Mouse (Mus musculus): ENCODE results near the gene Ergic1.
A peak's percentile ranks its signal among the peaks of the same experiment; 100 is the strongest.

Ergic1 gene

DNA sequence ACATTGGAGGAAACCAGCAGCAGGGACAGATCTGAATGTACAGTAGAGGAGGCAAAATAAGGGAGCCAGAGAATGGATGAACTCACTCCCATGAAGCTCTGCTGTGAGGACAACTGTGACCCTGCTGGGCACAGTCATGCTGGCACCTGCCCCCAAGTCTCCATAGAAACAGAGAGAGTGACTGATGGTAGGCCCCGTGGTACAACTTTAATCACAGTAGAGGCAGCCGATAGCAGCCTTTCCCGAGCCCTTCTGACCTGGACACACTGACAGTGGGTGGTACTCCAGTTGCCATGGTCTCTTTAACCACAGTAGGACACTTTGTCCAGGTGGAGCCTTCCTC lies 98.3 kb downstream of the Ergic1 start:
- DNase-seq (ENCODE audit: low spot score in 2 of 2) = no peak

DNA sequence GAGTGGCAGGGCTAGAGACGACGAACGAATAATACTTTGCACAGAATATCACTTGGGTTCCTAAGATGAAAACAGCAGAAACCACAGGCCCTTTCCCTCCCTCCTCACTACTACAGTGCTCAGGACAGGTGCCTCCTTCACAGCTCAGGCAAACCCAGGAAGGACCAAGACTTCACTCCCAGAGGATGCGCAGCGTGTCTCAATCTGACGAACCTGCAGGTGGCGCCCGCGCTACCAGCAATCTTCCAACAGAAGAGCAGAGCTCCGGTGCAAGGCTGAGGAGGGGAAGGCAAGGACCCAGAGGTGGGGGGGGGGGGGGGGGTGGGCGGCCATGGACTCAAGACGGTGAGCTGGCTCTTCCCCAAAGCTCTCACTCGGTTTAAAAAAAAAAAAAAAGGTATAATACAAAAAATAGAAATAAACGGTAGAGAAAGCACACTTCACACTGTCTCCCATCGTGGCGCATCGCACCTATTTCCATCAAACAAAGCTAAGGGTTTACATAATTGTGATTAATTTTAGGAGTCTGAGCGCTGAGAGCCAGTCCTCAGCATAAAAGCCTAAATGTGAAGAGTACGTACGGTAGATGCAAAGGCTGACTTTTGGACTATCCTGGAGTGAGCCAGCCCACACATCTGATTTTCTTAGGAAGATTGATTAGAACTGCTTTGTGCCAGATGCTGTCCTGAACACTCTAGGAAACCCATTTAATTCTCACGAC lies 99.1 kb downstream of the Ergic1 start:
- peak; percentile 55 to 83 for DNase-seq (ENCODE audit: low spot score in 2 of 2)

DNA sequence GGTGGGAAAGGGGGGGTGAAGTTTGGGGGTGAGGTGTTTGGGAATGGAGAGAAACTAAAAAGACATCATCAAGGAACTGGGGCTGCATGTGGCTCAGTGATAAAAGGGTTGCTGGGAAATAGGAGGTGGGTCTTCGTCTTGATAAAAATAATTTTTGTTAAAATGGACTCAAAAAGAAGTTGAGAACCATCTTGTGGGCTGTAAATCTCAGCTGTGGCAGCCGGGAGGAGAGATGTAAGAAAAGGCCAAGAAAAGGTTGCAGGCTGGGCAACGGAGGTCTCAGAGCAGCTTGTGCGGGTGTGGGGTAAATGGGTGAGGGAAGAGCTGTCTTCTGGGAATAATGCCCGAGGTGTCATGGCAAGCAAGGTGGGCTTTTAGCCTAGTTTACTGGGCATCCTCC lies 100.9 kb downstream of the Ergic1 start:
- DNase-seq (ENCODE audit: low spot score in 2 of 2) = no peak

DNA sequence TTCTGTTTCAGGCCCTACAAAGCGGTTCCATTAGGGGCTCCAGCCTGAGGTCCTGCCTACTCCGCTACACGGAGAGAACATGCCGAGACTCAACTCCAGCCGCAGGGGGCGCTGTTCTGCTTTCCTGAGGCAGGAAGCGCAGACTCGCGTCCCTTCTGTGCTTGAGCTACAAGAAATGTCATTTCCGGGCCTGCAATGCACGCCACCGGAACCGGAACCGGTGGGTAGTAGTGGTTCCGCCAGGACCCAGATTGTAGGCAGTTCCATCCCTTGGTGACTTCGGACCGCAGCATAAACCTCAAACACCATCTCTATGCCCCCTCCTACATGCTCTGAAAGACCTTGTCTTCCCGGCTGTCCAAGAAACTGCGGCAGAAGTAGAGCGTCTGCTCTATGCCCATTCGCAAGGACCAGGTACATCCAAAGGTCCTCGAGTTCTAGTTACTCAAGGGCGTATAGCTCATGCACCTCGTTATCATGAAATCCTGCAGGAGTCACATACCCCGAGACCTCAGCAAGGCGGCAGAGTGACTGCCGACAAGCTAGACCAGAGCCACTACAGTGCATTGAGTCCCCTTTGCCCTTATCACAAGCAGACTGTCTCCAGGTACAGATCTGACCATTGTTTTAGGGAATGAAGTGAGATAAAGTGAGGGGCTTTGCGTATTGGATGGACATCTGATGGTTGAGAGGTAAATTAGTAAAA lies 101.8 kb downstream of the Ergic1 start, which contains the start of gene Atp6v0e:
TSS of gene Atp6v0e (plus strand) at position 254 of the 706 bp plus-strand sequence.
- DNase-seq (ENCODE audit: low spot score in 2 of 2) = peak; percentile 90 to 95

DNA sequence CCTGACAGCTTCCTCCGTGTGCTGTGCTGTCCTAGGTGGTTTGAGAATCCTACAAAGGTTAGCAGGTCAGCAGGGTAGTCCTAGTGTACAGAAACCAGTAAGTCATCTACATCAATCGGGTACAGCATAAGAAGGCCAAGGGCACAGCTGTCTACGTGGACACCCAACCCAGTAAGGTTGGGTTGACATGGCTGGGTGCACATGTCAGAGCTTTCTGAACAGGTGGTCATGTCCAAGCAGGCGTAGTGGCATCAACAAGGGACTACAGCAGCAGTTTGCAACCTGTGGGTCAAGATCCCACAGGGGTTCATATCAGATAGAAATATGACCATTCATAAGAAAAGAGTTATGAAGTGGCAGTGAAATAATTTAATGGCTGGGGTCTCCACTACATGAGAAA lies 104.3 kb downstream of the Ergic1 start:
- no peak for DNase-seq (ENCODE audit: low spot score in 2 of 2)

DNA sequence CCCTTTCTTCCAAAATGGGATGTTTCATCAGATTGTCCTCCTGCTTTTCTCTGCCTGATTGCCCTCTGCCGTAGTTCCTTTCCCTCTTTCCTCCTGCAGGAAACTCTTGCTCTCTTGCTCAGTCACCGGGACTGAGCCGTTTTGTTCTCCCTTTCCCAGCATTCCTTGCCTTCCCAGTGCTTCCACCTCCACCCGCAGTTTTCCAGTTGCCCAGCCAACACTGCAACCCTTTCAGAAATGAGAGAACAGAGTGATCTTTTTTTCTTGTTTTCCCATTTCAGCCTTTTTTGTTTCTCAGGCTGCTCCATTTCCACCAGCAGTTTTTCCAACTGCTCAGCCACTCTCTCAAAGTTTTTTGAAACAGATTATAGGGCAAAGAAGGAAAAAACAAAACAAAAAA lies 110.0 kb downstream of the Ergic1 start:
- no peak for DNase-seq (ENCODE audit: low spot score in 2 of 2)

DNA sequence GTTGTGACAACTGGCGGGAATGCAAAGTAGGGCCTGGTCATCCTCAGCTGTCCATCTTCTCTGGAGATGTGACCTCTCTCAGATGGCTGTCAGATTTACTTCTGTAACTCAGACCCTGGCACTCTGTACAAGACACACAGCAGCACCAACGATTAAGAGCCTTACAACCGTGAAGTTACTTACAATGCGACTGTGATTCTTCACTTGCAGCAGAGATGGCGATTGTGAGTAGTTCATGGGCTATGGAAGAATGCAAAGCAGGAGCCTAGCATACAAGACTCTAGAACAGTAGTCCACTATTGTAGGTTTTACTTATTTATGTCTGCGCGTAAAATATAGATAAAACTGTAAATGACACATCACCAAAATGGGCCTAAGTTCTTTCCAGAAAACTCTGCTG lies 114.6 kb downstream of the Ergic1 start:
- no peak for DNase-seq (ENCODE audit: low spot score in 2 of 2)

DNA sequence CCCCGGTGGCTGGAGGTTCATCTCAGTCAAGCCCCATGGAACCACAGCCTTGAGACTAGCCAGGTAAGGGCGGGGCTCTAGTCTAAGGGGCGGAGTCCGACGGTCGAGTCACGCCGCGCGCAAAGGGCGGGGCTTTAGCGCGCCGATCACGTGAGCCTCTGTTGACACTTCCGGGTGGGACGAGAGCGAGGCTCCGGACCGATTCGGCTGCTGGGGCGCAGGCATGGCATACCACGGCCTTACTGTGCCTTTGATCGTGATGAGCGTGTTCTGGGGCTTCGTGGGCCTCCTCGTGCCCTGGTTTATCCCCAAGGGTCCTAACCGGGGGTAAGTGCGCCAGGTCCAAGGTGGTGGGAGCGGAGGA lies 114.9 kb downstream of the Ergic1 start:
- peak; percentile 88 to 90 for DNase-seq (ENCODE audit: low spot score in 2 of 2)

DNA sequence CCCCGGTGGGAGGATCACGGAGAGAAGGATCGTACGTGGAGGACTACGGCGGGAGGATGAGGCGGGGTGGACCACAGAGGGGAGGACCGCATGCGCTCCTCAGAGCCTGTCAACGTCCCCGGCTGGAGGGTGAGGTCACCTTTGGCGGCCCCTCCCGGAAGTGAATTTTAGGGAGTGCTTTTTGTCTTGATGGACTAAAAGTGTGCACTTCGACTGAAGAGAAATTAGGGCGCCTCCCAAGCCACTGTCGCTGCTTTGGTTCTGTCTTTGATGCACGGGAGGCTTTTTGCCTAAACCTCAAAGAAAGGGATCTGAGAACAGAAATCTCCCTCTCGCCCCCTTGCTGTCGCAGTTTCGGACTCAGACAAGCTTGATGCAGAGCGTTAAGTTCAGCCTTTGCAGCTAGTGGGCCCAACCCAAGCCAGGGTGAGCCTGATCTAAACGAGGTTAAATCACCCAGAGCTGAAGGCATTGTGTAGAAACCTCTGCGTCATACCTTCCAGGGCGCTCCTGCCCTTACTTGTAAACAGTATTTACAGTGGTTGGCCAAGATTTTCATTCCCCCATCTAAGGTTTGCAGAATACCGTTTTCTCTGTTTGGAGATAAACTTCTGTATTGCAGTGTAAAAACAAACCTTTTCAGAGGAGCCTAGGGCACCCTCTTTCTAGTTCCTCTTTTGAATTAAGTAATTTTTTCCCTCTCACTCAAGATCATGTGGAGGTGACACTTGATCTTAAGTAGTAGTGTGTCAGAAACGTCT lies 115.5 kb downstream of the Ergic1 start:
- DNase-seq (ENCODE audit: low spot score in 2 of 2) = peak; percentile 67 to 80

DNA sequence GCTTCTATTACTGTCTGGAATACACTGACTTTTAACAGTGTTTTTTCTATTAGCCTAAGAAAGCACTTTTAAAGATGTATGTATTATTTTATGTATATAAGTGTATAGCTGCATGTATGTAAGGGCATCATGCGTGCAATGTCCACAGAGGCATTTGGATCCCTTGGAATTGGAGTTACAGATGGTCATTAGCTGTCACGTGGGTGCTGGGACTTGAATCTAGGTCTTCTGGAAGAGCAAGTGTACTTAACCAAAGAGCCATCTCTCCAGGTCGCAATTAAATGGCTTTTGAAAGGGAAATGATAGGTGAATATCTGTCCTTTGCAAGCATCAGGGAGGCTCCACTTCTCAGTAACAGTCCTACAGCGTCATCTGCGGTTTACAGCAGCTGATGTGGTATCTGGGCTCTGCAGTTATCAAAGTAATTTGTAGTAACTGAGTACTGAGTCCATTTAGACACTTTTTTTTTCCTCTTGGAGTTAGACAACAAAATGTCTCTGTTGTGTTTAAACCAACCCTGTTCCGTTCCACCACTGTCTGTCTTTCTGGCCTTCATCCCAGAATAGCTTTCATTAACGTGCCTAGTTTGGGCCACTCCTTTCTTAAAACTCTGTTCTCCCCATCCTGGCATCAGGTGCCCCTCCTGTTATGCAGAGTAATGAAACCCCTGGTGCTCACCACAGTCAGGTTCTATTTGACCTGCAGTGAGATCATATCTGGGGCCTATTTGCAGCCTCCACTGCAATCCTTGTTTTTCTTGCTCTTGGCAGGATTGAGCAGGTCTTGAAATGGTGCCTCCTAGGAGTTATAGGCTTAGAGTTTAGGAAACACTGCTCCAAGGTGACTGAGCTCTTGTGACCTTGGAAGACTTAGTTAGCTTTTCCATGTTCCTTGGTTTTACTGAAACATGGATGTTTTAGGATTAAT lies 116.7 kb downstream of the Ergic1 start:
- DNase-seq (ENCODE audit: low spot score in 2 of 2) = peak in 1 of 2 experiments; percentile 28

DNA sequence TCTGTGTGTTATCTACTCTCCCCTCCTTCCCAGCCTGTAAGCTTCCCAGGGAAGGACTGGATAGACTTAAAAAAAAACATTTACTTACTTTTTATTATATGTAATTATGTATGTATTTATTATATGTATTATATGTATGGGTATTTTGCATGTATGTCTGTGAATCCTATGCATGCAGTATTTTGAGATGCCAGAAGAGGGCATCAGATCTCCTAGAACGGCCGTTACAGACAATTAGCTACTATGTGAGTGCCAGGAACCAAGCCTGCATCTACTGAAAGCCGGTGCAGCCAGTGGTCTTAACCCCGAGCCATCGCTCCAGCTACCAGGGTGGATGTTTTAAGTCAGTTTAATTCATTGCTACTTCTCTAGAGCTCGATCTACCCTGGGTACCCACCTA lies 120.0 kb downstream of the Ergic1 start:
- no peak for DNase-seq (ENCODE audit: low spot score in 2 of 2)

DNA sequence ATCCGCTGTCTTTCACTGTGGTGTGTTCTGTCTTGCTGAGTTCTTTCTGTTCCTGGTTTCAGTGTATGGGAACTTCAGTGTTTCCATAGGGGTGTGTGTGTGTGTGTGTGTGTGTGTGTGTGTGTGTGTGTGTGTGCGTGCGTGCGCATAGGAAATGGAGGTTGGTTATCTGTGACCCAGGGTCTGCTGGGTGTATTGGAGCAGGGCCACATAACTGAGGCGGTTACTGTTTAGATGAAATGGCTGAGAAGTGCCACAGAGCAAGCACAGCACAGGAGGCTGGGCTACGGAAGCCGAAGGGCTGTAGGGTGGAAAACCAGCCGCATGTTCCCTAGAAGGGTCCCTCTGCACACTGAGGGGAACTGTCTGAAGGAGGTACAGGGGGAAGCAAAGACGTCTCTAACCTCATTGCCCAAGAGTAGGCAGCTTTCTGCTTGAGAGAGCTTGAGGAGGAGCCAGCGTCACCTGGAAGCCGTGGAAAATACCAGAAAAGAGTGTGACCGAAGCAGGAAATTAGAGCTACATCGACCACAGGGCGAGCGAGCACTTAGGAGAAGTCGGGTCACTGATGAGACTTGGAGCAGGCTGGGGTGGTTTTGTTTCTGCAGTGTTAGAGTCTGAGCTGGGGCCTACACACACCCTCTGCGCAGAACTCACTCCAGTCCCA lies 125.2 kb downstream of the Ergic1 start:
- no peak for DNase-seq (ENCODE audit: low spot score in 2 of 2)

DNA sequence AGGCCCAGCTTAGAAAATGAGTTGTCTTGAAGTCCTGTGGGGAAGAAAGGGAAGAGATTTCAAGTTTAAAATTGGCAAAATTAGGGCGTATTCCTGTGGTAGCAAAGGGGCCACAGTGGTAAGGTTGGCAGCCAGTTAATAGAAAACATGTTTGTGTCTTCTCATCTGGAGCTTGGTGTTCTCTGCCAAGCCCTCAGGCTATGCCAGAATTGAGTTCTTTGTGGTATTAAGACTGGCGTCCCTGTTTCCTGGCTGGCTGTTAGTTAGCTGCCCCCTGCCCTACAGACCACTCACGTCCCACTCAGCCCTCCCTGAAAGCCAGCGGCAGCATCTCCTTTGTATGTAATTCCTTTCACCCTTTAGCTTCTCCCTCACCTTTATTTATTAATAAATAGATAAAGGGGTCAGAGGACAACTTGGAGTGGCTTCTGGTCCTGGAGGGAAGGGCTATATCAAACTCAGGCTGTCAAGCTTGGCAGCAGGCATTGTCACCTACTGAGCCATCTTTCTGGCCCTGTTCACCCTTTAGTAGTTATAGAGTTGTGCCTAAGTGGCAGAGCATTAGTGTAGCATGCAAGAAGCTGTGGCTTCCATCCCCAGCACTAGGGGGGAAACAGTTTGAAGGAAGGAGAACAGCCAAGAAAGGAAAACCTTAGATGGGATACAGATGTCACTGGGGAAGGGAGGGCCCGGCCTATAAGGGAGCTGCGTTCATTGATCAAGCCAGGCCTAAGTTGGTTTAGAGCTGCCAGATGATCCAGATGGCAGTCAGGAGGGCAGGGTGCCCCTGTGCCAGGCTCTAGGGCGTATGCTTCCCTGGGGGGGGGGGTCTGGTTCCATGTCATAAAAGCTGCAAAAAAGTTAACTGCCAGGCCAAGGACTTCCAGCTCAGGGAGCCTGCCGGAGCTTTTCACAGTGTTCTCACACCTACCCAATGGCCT lies 127.8 kb downstream of the Ergic1 start:
- DNase-seq (ENCODE audit: low spot score in 2 of 2) = no peak

DNA sequence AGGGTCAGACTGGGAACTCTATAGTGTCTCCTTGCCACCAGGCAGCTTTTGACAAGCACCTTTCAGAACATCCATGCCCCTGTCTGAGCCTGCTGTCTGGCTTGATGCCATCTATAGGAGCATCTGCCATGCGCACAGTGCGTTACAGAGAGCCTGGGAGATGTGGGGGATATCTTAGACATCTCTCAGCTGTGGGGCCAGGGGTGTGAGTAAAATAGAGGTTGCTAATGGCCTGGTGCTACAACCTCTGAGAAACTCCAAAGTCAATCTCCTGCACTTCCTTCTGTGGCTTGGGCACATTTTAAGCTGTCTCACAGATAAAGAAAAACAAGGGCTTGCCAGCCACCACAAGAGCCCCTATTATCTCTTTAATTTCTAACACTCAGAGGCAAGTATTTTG lies 128.5 kb downstream of the Ergic1 start:
- no peak for DNase-seq (ENCODE audit: low spot score in 2 of 2)

DNA sequence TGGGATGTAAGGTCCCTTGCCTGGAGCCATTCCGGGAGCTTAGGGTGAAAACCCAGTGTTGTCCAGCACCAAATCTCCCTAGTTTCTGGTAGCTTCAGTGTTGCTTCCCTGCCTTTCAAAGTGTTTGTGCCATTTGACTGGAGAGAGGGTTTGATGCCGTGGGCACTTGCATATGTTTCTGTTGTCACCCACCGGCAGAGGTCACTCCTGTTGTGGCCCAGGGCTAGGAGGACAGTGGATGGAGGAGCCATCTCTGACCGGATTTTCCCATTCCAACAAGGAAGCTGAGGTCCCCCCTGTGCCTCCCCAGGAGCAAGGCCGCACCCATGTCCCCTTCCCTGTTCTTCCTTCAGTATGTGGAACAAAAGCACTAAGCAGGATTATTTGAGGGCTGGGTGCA lies 128.9 kb downstream of the Ergic1 start:
- no peak for DNase-seq (ENCODE audit: low spot score in 2 of 2)

DNA sequence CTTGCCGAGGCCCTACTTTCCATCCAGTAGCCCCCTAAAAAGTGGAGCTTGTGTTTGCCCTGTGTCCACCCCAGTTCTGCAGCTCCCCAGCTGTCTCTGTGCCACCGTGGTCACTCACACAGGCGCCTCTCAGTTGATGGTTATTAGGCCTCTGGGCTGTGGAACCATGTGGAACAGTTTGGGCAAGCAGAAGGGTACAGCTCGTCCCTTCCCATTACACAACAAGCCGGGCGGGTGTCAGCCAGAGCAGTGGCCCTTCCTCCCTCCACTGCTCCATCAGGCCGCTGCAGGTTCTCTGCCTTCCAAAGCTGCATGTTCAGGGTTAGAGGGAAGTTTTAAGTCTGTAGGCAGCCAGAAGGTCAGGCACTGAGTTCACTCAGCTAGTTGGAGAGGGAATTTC lies 129.8 kb downstream of the Ergic1 start:
- DNase-seq (ENCODE audit: low spot score in 2 of 2) = peak in 1 of 2 experiments; percentile 58

DNA sequence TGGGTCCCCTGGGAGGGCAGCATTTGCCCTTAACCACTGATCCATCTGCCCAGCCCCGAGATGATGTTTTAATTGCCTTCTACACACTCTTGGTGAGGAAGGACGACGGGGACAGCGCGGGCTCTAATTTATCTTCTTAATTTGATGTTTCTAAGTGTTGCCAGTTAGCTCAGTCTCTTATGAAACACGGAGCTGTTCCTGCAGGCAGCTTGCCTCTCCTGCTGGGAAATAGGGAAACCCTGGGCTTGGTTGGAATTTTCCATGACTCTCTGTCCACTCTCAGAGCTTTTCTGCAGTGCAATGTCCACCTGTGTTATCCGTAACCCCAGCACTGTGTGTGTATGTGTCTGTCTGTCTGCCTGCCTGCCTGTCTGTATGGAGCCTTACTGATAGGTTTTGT lies 132.1 kb downstream of the Ergic1 start:
- no peak for DNase-seq (ENCODE audit: low spot score in 2 of 2)

DNA sequence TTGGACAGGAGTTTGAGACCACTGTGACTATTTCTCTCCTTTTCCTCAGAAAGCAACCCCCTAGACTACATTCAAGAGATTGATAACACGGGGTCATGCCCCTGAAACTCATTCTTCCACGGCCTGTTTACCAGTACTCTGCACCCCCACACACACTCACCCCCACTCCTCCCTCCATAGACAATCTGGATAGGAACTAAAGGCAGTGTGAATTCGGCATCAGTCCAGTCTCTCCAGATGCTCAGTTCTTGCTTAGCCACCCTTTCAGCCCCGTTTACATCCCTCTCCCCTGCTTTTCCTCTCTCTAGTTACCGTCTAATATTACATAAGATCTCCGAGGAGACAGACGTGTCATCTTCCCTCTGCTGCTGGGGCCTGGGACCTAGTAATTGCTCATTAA lies 132.9 kb downstream of the Ergic1 start:
- no peak for DNase-seq (ENCODE audit: low spot score in 2 of 2)

DNA sequence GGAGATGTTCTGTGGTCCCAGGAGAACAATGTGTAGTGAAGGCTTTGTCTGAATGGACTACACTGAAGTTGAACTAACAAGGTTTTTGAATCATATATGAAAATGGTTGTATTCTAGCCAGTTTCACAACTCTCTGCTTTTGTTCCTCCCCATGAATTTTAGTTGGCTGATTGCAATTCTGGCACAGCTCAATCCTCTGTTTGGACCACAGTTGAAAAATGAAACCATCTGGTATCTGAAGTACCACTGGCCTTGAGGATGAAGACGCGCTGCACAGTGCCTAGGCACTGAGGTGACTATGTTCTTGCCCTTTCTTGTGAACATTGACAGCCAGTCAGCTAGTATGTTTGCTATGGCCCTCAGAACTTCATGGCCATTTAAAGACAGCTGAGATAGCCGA lies 133.9 kb downstream of the Ergic1 start:
- DNase-seq (ENCODE audit: low spot score in 2 of 2) = no peak

DNA sequence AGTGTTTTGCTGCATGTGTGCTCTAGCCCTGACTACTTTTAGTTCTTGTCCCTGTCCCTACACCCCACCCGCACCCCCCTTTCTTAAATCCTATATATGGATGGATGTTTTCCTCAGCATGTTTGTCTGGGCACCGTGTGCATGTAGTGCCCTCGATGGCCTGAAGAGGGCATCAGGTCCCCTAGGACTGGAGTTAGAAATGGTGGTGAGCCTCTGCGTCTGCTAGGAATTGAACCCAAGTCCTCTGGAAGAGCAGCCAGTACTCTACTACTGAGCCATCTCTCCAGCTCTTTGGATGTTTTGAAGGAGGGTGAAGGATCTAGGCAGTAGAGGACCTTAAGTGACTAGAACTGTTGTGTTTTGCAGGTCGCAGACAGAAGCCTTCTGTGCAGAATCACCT lies 137.6 kb downstream of the Ergic1 start:
- no peak for DNase-seq (ENCODE audit: low spot score in 2 of 2)

Measured in urinary bladder, postnatal 36 days (tissue).